Mouse (Mus musculus) ES-Bruce4 (cell line): ENCODE results near the gene Tbce. TPM values are rescaled to one million over a fixed set of nuclear protein-coding genes. Genes with fewer than 3 reads are reported as not detected.
"Not testable (repeated sequence)": the region's sequence is repeated elsewhere in the genome, so short reads cannot be mapped to it uniquely, and the experiment has no call there.

Experiments
- H3K27ac ChIP-seq: 2 replicates; pipeline ENCODE4 v1.5.1; 2012; ENCODE audit warnings: low read length, inconsistent platforms; ENCODE audit not compliant: insufficient read depth
- H3K27me3 ChIP-seq: 2 replicates; pipeline ENCODE4 v1.6.1; 2012; ENCODE audit warnings: mild to moderate bottlenecking, low read length, inconsistent platforms; ENCODE audit not compliant: control insufficient read depth, poor library complexity, insufficient read depth, severe bottlenecking
- H3K36me3 ChIP-seq: 2 replicates; pipeline ENCODE4 v1.6.1; 2012; ENCODE audit warnings: inconsistent platforms, mild to moderate bottlenecking, low read length, moderate library complexity; ENCODE audit not compliant: control insufficient read depth, poor library complexity, insufficient read depth, severe bottlenecking
- H3K4me1 ChIP-seq: one replicate; pipeline ENCODE4 v1.8.1; 2011; ENCODE audit warnings: low read length; ENCODE audit not compliant: control insufficient read depth, insufficient read depth
- H3K4me3 ChIP-seq: 2 replicates; pipeline ENCODE4 v1.5.1; 2011; ENCODE audit warnings: low read depth, mild to moderate bottlenecking, low read length
- H3K9ac ChIP-seq: 2 replicates; pipeline ENCODE4 v1.6.1; 2012; ENCODE audit warnings: low read depth, mild to moderate bottlenecking, inconsistent platforms; ENCODE audit not compliant: poor library complexity, severe bottlenecking
- H3K9me3 ChIP-seq: replicated peaks from 2 replicates; pipeline ENCODE4 v1.6.1; 2012; ENCODE audit warnings: mild to moderate bottlenecking, low read length, inconsistent platforms; ENCODE audit not compliant: control insufficient read depth, poor library complexity, insufficient read depth, severe bottlenecking
- CTCF ChIP-seq: IDR thresholded peaks from one replicate; pipeline ENCODE4 v1.8.1; 2011; ENCODE audit warnings: low read depth, low read length
- EP300 ChIP-seq: IDR thresholded peaks from 2 replicates; pipeline ENCODE4 v1.6.1; 2011; ENCODE audit warnings: low read depth, low read length; ENCODE audit not compliant: insufficient read depth
- POLR2A ChIP-seq: IDR thresholded peaks from one replicate; pipeline ENCODE4 v1.8.1; 2011; ENCODE audit warnings: low read length; ENCODE audit not compliant: insufficient read depth
- polyA plus RNA-seq: library from polyadenylated mRNA; stranded (reverse); fragments of >200 nt; gene quantifications from 2 replicates; pipeline ENCODE4 v1.2.4, GENCODE M21; 2011; ENCODE audit warnings: low read depth; ENCODE audit not compliant: missing spikeins, insufficient read depth, insufficient read length

Tbce gene
- polyA plus RNA-seq, 1 experiment, result 75.1 TPM

GRCm38 (mm10) chr13:14026154-14026820 is 13.2 kb downstream of the Tbce start:
- H3K27me3 ChIP-seq, result no peaks in the 10 kb centered on the region
- H3K4me1 ChIP-seq, result no peaks in the 10 kb centered on the region
- no peaks in the 10 kb centered on the region for H3K9me3 ChIP-seq
- no peak overlapping the region for H3K27ac ChIP-seq
- TF ChIP-seq EP300, result no peak
- H3K9ac ChIP-seq, result no peak overlapping the region
- H3K4me3 ChIP-seq, result no peak overlapping the region
- peaks cover 16% of the 10 kb centered on the region for H3K36me3 ChIP-seq

- H3K36me3 ChIP-seq, result peaks cover 16% of the 10 kb centered on the region
- TF ChIP-seq POLR2A, result no peak
Observed at GRCm38 (mm10) chr13:14025554-14025953, 13.9 kb downstream of the Tbce start.

GRCm38 (mm10) chr13:14021417-14021816 is 18.0 kb downstream of the Tbce start:
- not testable (repeated sequence) for H3K4me1 ChIP-seq, H3K4me3 ChIP-seq, H3K9me3 ChIP-seq, H3K27ac ChIP-seq, H3K27me3 ChIP-seq, H3K9ac ChIP-seq, H3K36me3 ChIP-seq

More at GRCm38 (mm10) chr13:14025554-14025953, 13.9 kb downstream of the Tbce start:
- Histone ChIP-seq H3K4me3 (no peak overlapping the region), H3K9me3 (no peaks in the 10 kb centered on the region), H3K27me3 (no peaks in the 10 kb centered on the region), H3K4me1 (no peaks in the 10 kb centered on the region), H3K9ac (no peak overlapping the region), H3K27ac (no peak overlapping the region)

- Histone ChIP-seq H3K27ac (no peak overlapping the region), H3K9ac (no peak overlapping the region), H3K4me1 (no peaks in the 10 kb centered on the region), H3K27me3 (no peaks in the 10 kb centered on the region), H3K9me3 (no peaks in the 10 kb centered on the region), H3K4me3 (no peak overlapping the region), H3K36me3 (peaks cover 11% of the 10 kb centered on the region)
- TF ChIP-seq CTCF (no peak), EP300 (no peak), POLR2A (no peak)
Observed at GRCm38 (mm10) chr13:14018852-14019251, 20.6 kb downstream of the Tbce start.

GRCm38 (mm10) chr13:14018283-14018682 is 21.2 kb downstream of the Tbce start:
- Histone ChIP-seq H3K36me3 (peaks cover 14% of the 10 kb centered on the region), H3K4me3 (no peak overlapping the region), H3K27ac (no peak overlapping the region), H3K9me3 (no peaks in the 10 kb centered on the region), H3K9ac (no peak overlapping the region), H3K4me1 (no peaks in the 10 kb centered on the region), H3K27me3 (no peaks in the 10 kb centered on the region)
- TF ChIP-seq EP300 (no peak), CTCF (no peak), POLR2A (no peak)

- Histone ChIP-seq H3K9ac (no peak overlapping the region), H3K4me3 (no peak overlapping the region), H3K4me1 (no peaks in the 10 kb centered on the region), H3K36me3 (peaks cover 16% of the 10 kb centered on the region), H3K27me3 (no peaks in the 10 kb centered on the region), H3K9me3 (no peaks in the 10 kb centered on the region), H3K27ac (no peak overlapping the region)
- TF ChIP-seq CTCF (no peak), POLR2A (no peak), EP300 (no peak)
Observed at GRCm38 (mm10) chr13:14015609-14016008, 23.8 kb downstream of the Tbce start.
